Mouse (Mus musculus): ENCODE measurements around the gene Mtg2.
A peak's percentile ranks its signal among the peaks of the same experiment; 100 is the strongest.

Mtg2 gene

DNA sequence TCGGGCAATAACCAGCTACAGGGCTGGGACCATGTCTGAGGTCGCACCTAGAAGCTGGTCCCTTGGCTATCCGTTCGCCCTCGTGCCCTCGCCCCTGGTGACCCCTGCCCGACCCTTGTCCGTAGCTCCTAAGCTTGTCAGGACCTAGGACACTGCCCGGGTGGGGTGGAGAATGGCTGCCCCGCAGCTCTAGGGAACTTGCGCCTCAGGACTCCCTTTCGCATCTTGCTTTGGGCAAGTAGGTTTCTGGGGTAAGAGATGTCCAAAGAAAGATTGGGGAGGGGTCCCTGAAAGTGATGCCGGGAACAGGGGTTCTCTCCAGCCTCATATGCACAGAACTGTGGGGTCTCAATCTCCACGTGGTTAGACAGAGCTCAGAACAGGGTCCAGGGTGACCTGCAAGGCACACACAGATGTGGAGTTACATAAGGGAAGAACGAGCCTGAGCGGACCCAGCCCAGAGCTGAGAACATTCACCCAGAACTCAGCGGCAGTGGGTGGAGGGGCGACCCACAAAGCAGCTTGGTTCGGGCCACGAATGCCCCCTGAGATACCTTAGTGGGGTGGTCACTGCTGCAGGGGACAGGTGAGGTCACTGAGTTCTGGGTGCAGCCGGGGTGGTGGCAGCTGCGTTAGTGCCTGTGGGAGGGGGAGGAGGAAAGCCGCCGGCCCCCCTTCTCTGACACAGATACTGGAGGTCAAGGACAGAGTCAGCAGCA lies 34.4 kb downstream of the Mtg2 start:
- no peak for DNase-seq (ENCODE audit: low read depth, low spot score)

DNA sequence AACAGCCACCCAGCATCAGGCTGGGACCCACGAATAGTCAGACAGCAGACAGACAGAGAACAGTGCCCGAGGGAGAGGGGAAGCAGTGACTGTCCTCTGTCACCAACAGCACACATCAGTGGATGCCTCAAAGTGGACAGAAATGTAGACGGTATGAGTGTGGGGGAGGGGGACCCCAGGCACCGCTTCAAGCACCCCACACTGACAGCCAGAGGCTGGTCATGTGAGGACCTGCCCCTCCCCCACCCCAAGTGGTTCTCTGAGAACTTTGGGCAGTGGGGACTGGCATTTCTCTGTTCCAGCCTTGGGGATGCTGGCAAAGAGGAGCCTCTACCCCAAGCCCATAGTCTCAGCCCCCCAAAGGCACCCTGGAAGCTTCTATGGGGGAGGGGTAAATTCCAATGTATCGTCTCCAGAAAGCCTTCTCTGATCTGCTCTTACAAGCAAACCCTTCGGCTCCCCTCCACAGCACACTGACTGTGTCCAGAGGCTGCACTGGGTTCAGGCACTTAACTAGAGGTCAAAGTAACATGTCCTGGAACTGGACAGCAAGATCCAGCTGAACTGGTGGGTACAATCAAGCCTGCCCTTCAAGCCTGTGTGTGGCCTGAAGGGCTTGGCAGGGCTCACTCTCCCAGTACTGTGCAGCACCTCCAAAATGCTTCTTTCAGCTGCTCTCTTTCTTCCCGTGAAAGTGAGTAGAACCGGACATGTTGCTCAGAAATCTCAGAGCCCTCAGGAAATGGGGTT lies 35.2 kb downstream of the Mtg2 start:
- DNase-seq (ENCODE audit: low read depth, low spot score), result no peak

- DNase-seq (ENCODE audit: low read depth, low spot score), result no peak
Measured at GRCm38 (mm10) chr2:180107081-180107480, 36.7 kb downstream of the Mtg2 start.

GRCm38 (mm10) chr2:180108285-180108684 lies 37.9 kb downstream of the Mtg2 start:
- DNase-seq (ENCODE audit: low read depth, low spot score), result no peak

GRCm38 (mm10) chr2:180113909-180114890 lies 43.8 kb downstream of the Mtg2 start:
- peak; percentile 93 for DNase-seq (ENCODE audit: low read depth, low spot score)

DNA sequence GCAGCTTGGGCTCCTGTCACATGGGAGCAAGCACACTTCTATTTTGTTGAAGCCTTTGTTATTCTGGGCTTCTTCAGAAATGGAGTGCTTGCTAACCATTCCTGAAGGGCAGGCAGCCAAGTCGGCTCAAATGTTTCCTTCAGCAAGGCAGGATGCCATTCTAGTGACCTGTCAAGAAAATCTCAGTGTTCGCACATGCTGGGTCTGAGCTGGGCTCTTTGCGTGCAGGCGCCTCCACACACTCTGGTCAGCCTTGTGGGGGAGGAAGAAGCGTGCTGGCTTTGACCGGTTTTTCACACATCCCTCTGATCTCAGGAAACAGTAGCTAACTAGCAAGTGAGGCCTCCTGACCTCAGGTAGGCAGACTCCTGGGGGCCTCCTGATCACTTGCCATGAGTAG lies 44.9 kb downstream of the Mtg2 start:
- peak; percentile 54 for DNase-seq (ENCODE audit: low read depth, low spot score)

- peak; percentile 36 for DNase-seq (ENCODE audit: low read depth, low spot score)
Measured at GRCm38 (mm10) chr2:180116081-180116493, 45.7 kb downstream of the Mtg2 start.

- DNase-seq (ENCODE audit: low read depth, low spot score), result peak; percentile 25
Measured at GRCm38 (mm10) chr2:180116741-180117484, 46.5 kb downstream of the Mtg2 start.

GRCm38 (mm10) chr2:180117485-180118194 lies 47.3 kb downstream of the Mtg2 start:
- peak; percentile 36 for DNase-seq (ENCODE audit: low read depth, low spot score)

GRCm38 (mm10) chr2:180118661-180119438 lies 48.5 kb downstream of the Mtg2 start, which contains the start of gene Osbpl2:
Gene Osbpl2 (plus strand): TSS chr2:180119306.
- DNase-seq (ENCODE audit: low read depth, low spot score), result peak; percentile 99

DNA sequence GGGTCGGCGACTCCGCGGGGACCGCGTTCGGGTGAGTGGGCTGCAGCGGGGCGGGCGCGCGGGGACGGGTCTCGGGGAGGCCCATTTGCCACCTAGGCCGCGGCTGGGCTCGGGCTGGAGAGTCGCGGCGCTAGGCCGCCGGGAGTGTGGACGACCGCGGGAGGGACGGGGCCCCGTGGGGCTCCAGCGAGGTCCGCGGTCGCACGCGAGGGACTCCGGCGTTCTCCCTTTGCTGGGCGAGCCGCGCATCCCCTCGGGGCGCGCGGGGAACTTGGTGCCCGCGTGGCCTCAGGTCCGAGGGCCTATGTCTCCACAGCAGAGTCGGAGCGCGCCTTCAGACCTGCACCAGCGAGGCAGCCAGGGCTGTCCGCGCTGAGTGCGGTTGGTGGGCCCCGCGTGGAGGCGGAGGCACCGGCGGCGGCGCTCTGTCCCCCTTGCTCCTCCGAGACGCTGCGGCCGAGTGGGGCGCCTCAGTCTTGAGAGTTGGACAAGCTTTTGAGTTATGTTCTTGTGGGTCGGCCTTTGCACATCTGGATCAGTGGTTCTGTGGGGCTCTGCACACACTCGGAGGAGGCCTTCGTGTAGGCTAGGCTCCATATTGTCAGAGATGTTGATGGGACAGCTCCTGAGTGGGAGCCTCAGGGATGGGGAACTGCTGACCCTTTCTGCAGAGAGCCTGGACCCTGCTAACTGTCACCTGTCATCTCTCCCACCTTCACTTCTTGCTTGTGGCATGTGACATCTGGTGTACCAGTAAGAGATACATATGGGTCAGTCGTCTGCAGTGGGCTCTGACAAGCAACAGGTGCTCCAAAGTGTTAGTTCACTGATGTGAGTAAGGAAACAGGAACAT lies 49.3 kb downstream of the Mtg2 start:
- peak; percentile 20 for DNase-seq (ENCODE audit: low read depth, low spot score)

GRCm38 (mm10) chr2:180120292-180120761 lies 49.9 kb downstream of the Mtg2 start:
- DNase-seq (ENCODE audit: low read depth, low spot score), result no peak

- DNase-seq (ENCODE audit: low read depth, low spot score), result no peak
Measured at GRCm38 (mm10) chr2:180124192-180124591, 53.8 kb downstream of the Mtg2 start.

- peak; percentile 71 for DNase-seq (ENCODE audit: low read depth, low spot score)
Measured at GRCm38 (mm10) chr2:180126195-180126594, 55.8 kb downstream of the Mtg2 start.

DNA sequence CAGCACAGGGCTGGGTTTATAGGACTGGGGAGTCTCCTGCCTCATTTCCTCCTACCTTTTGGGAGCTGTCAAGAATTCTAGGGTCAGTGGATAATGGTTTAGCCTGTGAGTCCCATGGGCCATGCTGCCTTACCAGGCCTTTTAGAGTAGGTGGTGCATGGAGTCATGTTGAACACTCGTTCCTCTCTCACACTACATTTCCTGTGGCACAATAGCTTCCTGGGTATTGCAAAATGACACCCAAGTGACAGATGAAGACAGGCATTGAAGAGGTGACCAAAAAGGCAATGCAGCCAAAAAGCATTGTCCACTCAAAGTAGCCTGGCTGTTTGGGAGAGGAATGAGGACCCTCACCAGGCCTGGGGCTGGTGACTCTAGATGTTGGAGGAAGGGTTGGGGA lies 57.3 kb downstream of the Mtg2 start:
- DNase-seq (ENCODE audit: low read depth, low spot score), result no peak

DNA sequence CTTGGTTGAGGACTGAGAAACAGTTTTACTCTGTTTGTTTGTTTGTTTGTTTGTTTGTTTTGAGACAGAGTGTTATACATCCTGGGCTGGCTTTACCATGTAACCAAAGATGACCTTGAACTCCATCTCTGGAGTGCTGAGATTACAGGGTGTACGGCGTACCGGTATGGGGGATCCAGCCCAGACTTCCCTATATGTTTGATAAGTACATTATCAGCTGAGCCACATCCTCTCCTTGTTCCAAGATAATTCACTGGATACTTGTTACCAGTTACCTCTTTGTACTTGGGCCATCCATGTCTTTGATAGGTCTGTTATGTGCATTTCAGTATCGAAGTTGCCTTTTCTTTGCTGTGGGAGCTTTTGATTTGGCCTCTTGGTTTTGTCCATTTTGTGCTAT lies 62.8 kb downstream of the Mtg2 start:
- no peak for DNase-seq (ENCODE audit: low read depth, low spot score)

DNA sequence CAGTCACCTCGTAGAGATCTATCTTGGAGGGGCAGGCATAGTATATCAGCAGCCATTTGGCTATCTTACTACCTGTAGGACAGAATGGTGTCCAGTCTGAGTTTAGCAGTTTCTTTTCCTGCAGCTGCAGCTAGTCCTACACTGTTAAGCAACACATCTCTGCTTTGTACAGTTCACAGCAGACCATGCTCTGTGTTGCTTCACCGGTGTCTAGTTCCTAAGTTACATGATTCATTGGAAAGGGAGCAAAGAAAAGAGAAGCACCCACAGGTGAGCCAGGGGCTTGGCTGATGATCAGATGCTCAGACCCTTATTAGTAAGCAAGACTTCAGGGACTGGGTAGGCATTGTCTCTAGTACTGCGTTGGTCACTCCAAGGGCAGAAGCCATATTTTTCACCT lies 63.5 kb downstream of the Mtg2 start:
- DNase-seq (ENCODE audit: low read depth, low spot score), result no peak

DNA sequence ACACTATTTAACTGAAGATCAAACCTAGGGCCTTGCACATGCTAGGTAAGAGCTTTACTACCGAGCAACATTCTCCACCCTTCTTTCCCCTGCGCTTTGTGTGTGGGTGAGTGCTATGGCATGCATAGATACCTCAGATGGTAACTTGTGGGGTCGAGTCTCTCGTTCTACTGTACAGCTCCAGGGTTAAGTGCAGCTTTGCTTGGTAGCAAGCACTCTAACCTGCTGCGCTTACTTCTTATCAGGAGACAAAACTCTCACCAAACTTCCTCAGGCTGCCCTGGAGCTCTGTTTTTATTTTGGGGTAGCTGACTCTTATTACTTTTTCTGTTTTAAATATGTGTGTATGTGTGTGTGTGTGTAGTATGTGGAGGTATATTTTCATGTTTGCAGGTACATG lies 65.0 kb downstream of the Mtg2 start:
- DNase-seq (ENCODE audit: low read depth, low spot score), result no peak
